Mouse (Mus musculus) neutrophil, adult 5-6 weeks (primary cell): Measurements from ENCODE around the gene Gemin7. TPM values are rescaled to one million over a fixed set of nuclear protein-coding genes. Genes with fewer than 3 reads are reported as not detected.
"Not testable (repeated sequence)": the region's sequence is repeated elsewhere in the genome, so short reads cannot be mapped to it uniquely, and the experiment has no call there.

Source experiments
- ATAC-seq: fragments of 151-379, 151-347 bp; 2 replicates; pipeline ENCODE4 v1.8.0; 2017; ENCODE audit warnings: mild to moderate bottlenecking, moderate TSS enrichment; ENCODE audit not compliant: insufficient number of reproducible peaks, poor library complexity, low FRiP score, severe bottlenecking; ENCODE audit errors: extremely low read depth
- total RNA-seq: library from RNA; stranded (forward); fragments of 200-1000 nt; gene quantifications from 2 replicates; pipeline ENCODE4 v1.2.3, GENCODE M21; 2017

The Gemin7 gene
- 44.1 and 49.8 TPM in 2 replicates for total RNA-seq

GRCm38 (mm10) chr7:19577141-19577852 is at the start of gene Gemin7, which contains the start of gene Zfp296:
Gemin7 (minus strand) TSS chr7:19577595.
Zfp296 (plus strand) TSS chr7:19577287.
- no peak; the same call in 1 of the 2 replicates for ATAC-seq

- no peak for ATAC-seq
Measured at GRCm38 (mm10) chr7:19623433-19623832, 46.0 kb upstream of the Gemin7 start.

GRCm38 (mm10) chr7:19622241-19622640 is 44.8 kb upstream of the Gemin7 start:
- no peak for ATAC-seq

GRCm38 (mm10) chr7:19620811-19621210 is 43.4 kb upstream of the Gemin7 start:
- no peak for ATAC-seq

- peak; percentile 64 for ATAC-seq
Measured at GRCm38 (mm10) chr7:19619004-19619801, 41.8 kb upstream of the Gemin7 start.

- ATAC-seq: peak; percentile 70
Measured at GRCm38 (mm10) chr7:19615036-19615577, 37.7 kb upstream of the Gemin7 start.

GRCm38 (mm10) chr7:19610969-19611368 is 33.6 kb upstream of the Gemin7 start:
- no peak for ATAC-seq

GRCm38 (mm10) chr7:19609641-19610332 is 32.4 kb upstream of the Gemin7 start:
- ATAC-seq: no peak

GRCm38 (mm10) chr7:19607291-19607690 is 29.9 kb upstream of the Gemin7 start:
- ATAC-seq: no peak

GRCm38 (mm10) chr7:19604606-19605214 is 27.3 kb upstream of the Gemin7 start:
- not testable (repeated sequence) for ATAC-seq

- ATAC-seq: peak; percentile 97
Measured at GRCm38 (mm10) chr7:19603849-19604605, 26.6 kb upstream of the Gemin7 start, which contains the start of gene Clasrp. Clasrp (minus strand) TSS chr7:19604486.

GRCm38 (mm10) chr7:19603055-19603454 is 25.7 kb upstream of the Gemin7 start:
- ATAC-seq: no peak

GRCm38 (mm10) chr7:19600562-19600961 is 23.2 kb upstream of the Gemin7 start:
- ATAC-seq: no peak

- ATAC-seq: no peak
Measured at GRCm38 (mm10) chr7:19593061-19593730, 15.8 kb upstream of the Gemin7 start.

GRCm38 (mm10) chr7:19589917-19590316 is 12.5 kb upstream of the Gemin7 start:
- ATAC-seq: peak; percentile 68

GRCm38 (mm10) chr7:19589207-19589606 is 11.8 kb upstream of the Gemin7 start:
- peak; percentile 10; the same call in 1 of the 2 replicates for ATAC-seq

GRCm38 (mm10) chr7:19586269-19586668 is 8.9 kb upstream of the Gemin7 start:
- ATAC-seq: no peak

- no peak for ATAC-seq
Measured at GRCm38 (mm10) chr7:19580634-19581033, 3.2 kb upstream of the Gemin7 start.
